17 mouse cellular contexts compared by ENCODE assay signal in the genomic region with DNA sequence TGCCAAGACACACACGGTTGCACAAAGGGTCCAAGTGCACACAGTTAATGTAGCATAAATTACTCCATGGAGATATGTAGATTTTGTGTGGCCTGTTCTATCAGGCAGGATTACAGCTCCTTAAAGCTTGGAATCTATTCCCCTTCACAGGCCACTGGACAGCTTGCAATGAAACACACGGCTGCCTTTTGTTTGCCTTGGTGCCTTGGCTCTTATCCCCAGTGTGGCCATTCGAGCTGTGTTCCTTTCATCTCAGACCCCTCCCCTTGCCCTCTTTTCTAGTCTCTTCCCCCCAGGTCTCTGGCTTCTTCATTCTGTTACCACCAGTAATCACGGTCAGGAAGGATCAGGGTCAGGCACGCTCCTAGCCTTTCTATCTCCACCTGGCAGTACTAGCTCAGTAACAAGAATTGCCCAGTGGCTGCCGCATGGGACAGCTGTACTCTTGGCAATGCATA.
A peak's percentile ranks its signal among the peaks of the same experiment; 100 is the strongest.
DNase-seq lines count a peak whose midpoint lies in the region; ATAC-seq lines count a peak whose summit lies in the region.
"Had no signal": no experiment of that assay in that cellular context is flagged by ENCODE, and none has a peak within 500 bp of the region (broad histone marks: within the 10 kb centered on the region; RNA-seq: fewer than 3 reads in every experiment).

No protein-coding gene starts in this region.

- 27% methylated on average over 6 of the region's 6 CpGs for WGBS in forebrain, embryonic 13.5 days
- 34% methylated on average over 6 of the region's 6 CpGs for WGBS in forebrain, embryonic 12.5 days
- 25% methylated on average over 6 of the region's 6 CpGs for WGBS in midbrain, embryonic 10.5 days
- WGBS in midbrain, embryonic 16.5 days, result 20% methylated on average over 6 of the region's 6 CpGs
- 18% methylated on average over 6 of the region's 6 CpGs for WGBS in forebrain, embryonic 14.5 days

- H3K9ac ChIP-seq in forebrain, embryonic 13.5 days, result no peak overlapping the region
- H3K9ac ChIP-seq in forebrain, embryonic 12.5 days, result no peak overlapping the region
- H3K9ac ChIP-seq in midbrain, embryonic 16.5 days (ENCODE audit: low read depth, low read length), result no peak overlapping the region
- H3K9ac ChIP-seq in forebrain, embryonic 14.5 days (ENCODE audit: low read length), result no peak overlapping the region
- H3K9ac ChIP-seq: embryonic facial prominence, embryonic 13.5 days; heart, embryonic 12.5 days; liver, embryonic 14.5 days had no signal

- no peaks in the 10 kb centered on the region for H3K9me3 ChIP-seq in forebrain, embryonic 13.5 days (replicated peaks)
- no peaks in the 10 kb centered on the region for H3K9me3 ChIP-seq in forebrain, embryonic 12.5 days
- H3K9me3 ChIP-seq in midbrain, embryonic 10.5 days (replicated peaks), result no peaks in the 10 kb centered on the region
- no peaks in the 10 kb centered on the region for H3K9me3 ChIP-seq in midbrain, embryonic 16.5 days (replicated peaks; ENCODE audit: control insufficient read depth, low read length, poor library complexity, severe bottlenecking)
- no peaks in the 10 kb centered on the region for H3K9me3 ChIP-seq in forebrain, embryonic 14.5 days (replicated peaks; ENCODE audit: control insufficient read depth, low read length)
- H3K9me3 ChIP-seq: embryonic facial prominence, embryonic 13.5 days; G1E; heart, embryonic 12.5 days had no signal

- peaks cover 9% of the 10 kb centered on the region for H3K4me1 ChIP-seq in forebrain, embryonic 13.5 days
- peaks cover 11% of the 10 kb centered on the region for H3K4me1 ChIP-seq in forebrain, embryonic 12.5 days
- peaks cover 25% of the 10 kb centered on the region for H3K4me1 ChIP-seq in midbrain, embryonic 10.5 days
- H3K4me1 ChIP-seq in midbrain, embryonic 16.5 days (ENCODE audit: control insufficient read depth, insufficient read depth, low read length), result no peaks in the 10 kb centered on the region; the same call in 1 of the 2 replicates
- no peaks in the 10 kb centered on the region; the same call in 1 of the 2 replicates for H3K4me1 ChIP-seq in forebrain, embryonic 14.5 days (ENCODE audit: control insufficient read depth, insufficient read depth, low read length)

- H3K27me3 ChIP-seq in forebrain, embryonic 13.5 days, result no peaks in the 10 kb centered on the region
- 0 out of 2 replicates have a peak, but pooled peaks cover 3% of the 10 kb centered on the region for H3K27me3 ChIP-seq in forebrain, embryonic 12.5 days
- H3K27me3 ChIP-seq in midbrain, embryonic 10.5 days (ENCODE audit: low read depth, poor library complexity, severe bottlenecking), result peaks cover 6% of the 10 kb centered on the region; the same call in 1 of the 2 replicates
- no peaks in the 10 kb centered on the region for H3K27me3 ChIP-seq in midbrain, embryonic 16.5 days (ENCODE audit: control insufficient read depth, insufficient read depth, low read depth, low read length)
- H3K27me3 ChIP-seq in forebrain, embryonic 14.5 days (replicated peaks; ENCODE audit: control insufficient read depth, insufficient read depth, low read length), result no peaks in the 10 kb centered on the region
- H3K27me3 ChIP-seq: embryonic facial prominence, embryonic 13.5 days; heart, embryonic 12.5 days had no signal

- DNase-seq in midbrain, embryonic 10.5 days (ENCODE audit: low spot score), result peak; percentile 42
- DNase-seq in forebrain, embryonic 14.5 days (ENCODE audit: low spot score), result peak; percentile 21
- peak; percentile 53 for DNase-seq in retina, embryonic 14.5 days (ENCODE audit: low spot score)
- DNase-seq in lung, postnatal 10 days, result no peak
- no peak for DNase-seq in urinary bladder, postnatal 10 days (ENCODE audit: low spot score)
- DNase-seq: B cell, adult 2 months; lung, postnatal 4 days; right cerebral cortex, postnatal 25 days; thymus, postnatal 25 days had no signal

- no peak overlapping the region for H3K4me2 ChIP-seq in forebrain, embryonic 13.5 days
- H3K4me2 ChIP-seq in forebrain, embryonic 12.5 days, result no peak overlapping the region
- no peak overlapping the region for H3K4me2 ChIP-seq in midbrain, embryonic 16.5 days (ENCODE audit: low read length)
- no peak overlapping the region for H3K4me2 ChIP-seq in forebrain, embryonic 14.5 days (ENCODE audit: low read length)
- H3K4me2 ChIP-seq: embryonic facial prominence, embryonic 13.5 days; heart, embryonic 12.5 days had no signal

- no peaks in the 10 kb centered on the region for H3K36me3 ChIP-seq in forebrain, embryonic 13.5 days (ENCODE audit: poor library complexity, severe bottlenecking)
- no peaks in the 10 kb centered on the region for H3K36me3 ChIP-seq in forebrain, embryonic 12.5 days (replicated peaks)
- no peaks in the 10 kb centered on the region for H3K36me3 ChIP-seq in midbrain, embryonic 10.5 days
- H3K36me3 ChIP-seq in midbrain, embryonic 16.5 days (ENCODE audit: control insufficient read depth, insufficient read depth, low read length), result no peaks in the 10 kb centered on the region
- H3K36me3 ChIP-seq in forebrain, embryonic 14.5 days (ENCODE audit: control insufficient read depth, insufficient read depth, low read length), result no peaks in the 10 kb centered on the region
- H3K36me3 ChIP-seq: embryonic facial prominence, embryonic 13.5 days; G1E; heart, embryonic 12.5 days had no signal

- no peak overlapping the region for H3K4me3 ChIP-seq in forebrain, embryonic 13.5 days
- H3K4me3 ChIP-seq in forebrain, embryonic 12.5 days (replicated peaks), result no peak overlapping the region
- H3K4me3 ChIP-seq in midbrain, embryonic 10.5 days, result no peak overlapping the region
- H3K4me3 ChIP-seq in midbrain, embryonic 16.5 days (ENCODE audit: low read depth, low read length), result no peak overlapping the region
- no peak overlapping the region for H3K4me3 ChIP-seq in forebrain, embryonic 14.5 days (ENCODE audit: low read depth, low read length)
- H3K4me3 ChIP-seq: embryonic facial prominence, embryonic 13.5 days; heart, embryonic 12.5 days; myocyte had no signal

- ATAC-seq in forebrain, embryonic 13.5 days, result peak; percentile 41; the same call in 1 of the 2 replicates
- no peak for ATAC-seq in forebrain, embryonic 12.5 days (ENCODE audit: low FRiP score)
- no peak for ATAC-seq in midbrain, embryonic 16.5 days
- peak; percentile 58; the same call in 1 of the 2 replicates for ATAC-seq in forebrain, embryonic 14.5 days

- H3K27ac ChIP-seq in forebrain, embryonic 13.5 days, result no peak overlapping the region
- H3K27ac ChIP-seq in forebrain, embryonic 12.5 days, result no peak overlapping the region
- peak overlapping the region; percentile 43; the same call in 1 of the 2 replicates for H3K27ac ChIP-seq in midbrain, embryonic 10.5 days (replicated peaks)
- H3K27ac ChIP-seq in midbrain, embryonic 16.5 days (ENCODE audit: low read length), result no peak overlapping the region
- no peak overlapping the region for H3K27ac ChIP-seq in forebrain, embryonic 14.5 days (ENCODE audit: low read depth, low read length)
- H3K27ac ChIP-seq: embryonic facial prominence, embryonic 13.5 days; liver, embryonic 14.5 days had no signal

Comparison
In these comparisons a context has a peak if more than half of its experiments do, and no peak if none do; other contexts are left out.
1. ATAC-seq: peak in forebrain, embryonic 13.5 days (single experiment) and forebrain, embryonic 14.5 days (single experiment); none in forebrain, embryonic 12.5 days (single experiment) and midbrain, embryonic 16.5 days (single experiment).
2. DNase-seq: peak in midbrain, embryonic 10.5 days (single experiment), forebrain, embryonic 14.5 days (single experiment) and retina, embryonic 14.5 days (single experiment); none in lung, postnatal 10 days (single experiment) and urinary bladder, postnatal 10 days (single experiment).